Mouse (Mus musculus) neural tube, embryonic 14.5 days (tissue): ENCODE data around the gene Cpz. TPM values are rescaled to one million over a fixed set of nuclear protein-coding genes. Genes with fewer than 3 reads are reported as not detected.

Source experiments
- ATAC-seq: fragments of 200-750 bp; cut with Nextera tagmentation; 2 replicates; pipeline ENCODE4 v1.8.0; 2017; ENCODE audit warnings: low read depth, mild to moderate bottlenecking, moderate TSS enrichment, moderate library complexity
- H3K27ac ChIP-seq: fragments of 300-500 bp; sonication (generic); 2 replicates; pipeline ENCODE4 v1.5.1; 2014; ENCODE audit warnings: low read depth, mild to moderate bottlenecking, control low read depth, low read length, moderate library complexity, mixed read lengths
- H3K27me3 ChIP-seq: fragments of 300-500 bp; sonication (generic); 2 replicates; pipeline ENCODE4 v1.6.1; 2014; ENCODE audit warnings: low read length; ENCODE audit not compliant: control insufficient read depth, insufficient read depth
- H3K36me3 ChIP-seq: fragments of 300-500 bp; sonication (generic); 2 replicates; pipeline ENCODE4 v1.6.1; 2014; ENCODE audit warnings: low read length, mixed read lengths; ENCODE audit not compliant: control insufficient read depth, insufficient read depth
- H3K4me1 ChIP-seq: fragments of 300-500 bp; sonication (generic); 2 replicates; pipeline ENCODE4 v1.6.1; 2014; ENCODE audit warnings: low read length; ENCODE audit not compliant: control insufficient read depth, insufficient read depth
- H3K4me2 ChIP-seq: fragments of 300-500 bp; sonication (generic); 2 replicates; pipeline ENCODE4 v1.6.1; 2014; ENCODE audit warnings: mild to moderate bottlenecking, low read depth, low read length, control low read depth
- H3K4me3 ChIP-seq: fragments of 300-500 bp; sonication (generic); 2 replicates; pipeline ENCODE4 v1.5.1; 2014; ENCODE audit warnings: low read depth, low read length, control low read depth, mixed read lengths
- H3K9ac ChIP-seq: fragments of 300-500 bp; sonication (generic); replicated peaks from 2 replicates; pipeline ENCODE4 v1.6.1; 2014; ENCODE audit warnings: low read depth, mild to moderate bottlenecking, control low read depth, low read length, mixed read lengths
- H3K9me3 ChIP-seq: fragments of 300-500 bp; sonication (generic); 2 replicates; pipeline ENCODE4 v1.6.1; 2016; ENCODE audit warnings: low read length; ENCODE audit not compliant: control insufficient read depth
- WGBS: fragments of 180-500 bp; shearing (Covaris S2); extraction: QIAGEN DNeasy Blood & Tissue Kit; methylation state at CpG from one replicate; pipeline ENCODE4 v1.1.7; 2014; 5-methylcytosine and 5-hydroxymethylcytosine counted together
- polyA plus RNA-seq: library from polyadenylated mRNA; unstranded; fragments of >200 nt; fragmentation: Nextera tagmentation; extraction: Ambion mirVana; gene quantifications from 2 replicates; pipeline ENCODE4 v1.2.1, GENCODE M21; 2014

Gene Cpz
- polyA plus RNA-seq, 1 experiment from 2014 or later: not detected

DNA sequence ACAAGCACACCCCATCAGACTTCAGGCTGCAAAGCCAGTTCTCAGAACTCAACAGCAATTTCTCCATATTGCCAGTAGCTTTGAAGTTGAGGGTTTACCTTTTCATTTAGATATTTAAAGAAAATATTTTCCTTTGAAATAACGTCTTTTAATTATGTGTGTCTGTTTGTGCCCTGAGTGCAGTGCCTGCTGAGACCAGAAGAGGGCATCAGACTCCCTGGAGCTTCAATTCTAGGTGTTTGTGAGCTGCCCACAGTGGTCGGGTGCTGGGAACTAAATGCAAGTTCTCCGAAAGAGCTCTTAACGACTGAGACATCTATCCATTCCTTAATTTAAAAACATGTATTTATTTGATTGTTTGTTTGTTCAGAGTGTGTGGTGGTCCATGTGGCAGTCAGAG lies 65.7 kb downstream of the Cpz start:
- Histone ChIP-seq H3K27ac (no peak overlapping the region), H3K4me2 (no peak overlapping the region), H3K27me3 (no peaks in the 10 kb centered on the region), H3K9me3 (no peaks in the 10 kb centered on the region), H3K4me3 (no peak overlapping the region), H3K4me1 (peaks cover 3% of the 10 kb centered on the region), H3K36me3 (no peaks in the 10 kb centered on the region), H3K9ac (no peak overlapping the region)
- 79% methylated on average over 4 of the region's 4 CpGs for WGBS
- no peak for ATAC-seq

DNA sequence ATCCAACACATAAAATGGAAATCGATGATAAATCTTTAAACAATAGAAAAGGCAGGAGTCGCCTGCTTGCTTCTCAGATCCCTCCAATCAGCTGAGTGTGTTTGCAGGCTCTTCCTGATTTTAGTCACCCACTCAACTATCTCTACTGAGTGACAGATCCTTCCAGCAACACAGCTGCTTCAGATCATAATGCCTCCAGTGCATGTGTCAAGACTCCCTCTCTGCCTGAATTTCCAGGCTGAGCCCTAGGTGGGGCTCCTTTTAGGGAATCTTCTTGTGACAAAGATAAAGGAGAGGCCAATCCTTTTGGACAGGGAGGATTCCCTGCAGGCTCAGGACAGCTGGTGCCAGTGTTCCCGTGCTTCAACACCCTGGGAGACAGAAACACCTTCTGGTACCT lies 67.2 kb downstream of the Cpz start:
- no peak overlapping the region for H3K27ac ChIP-seq
- H3K9ac ChIP-seq: no peak overlapping the region
- no peak overlapping the region for H3K4me3 ChIP-seq
- peaks cover 13% of the 10 kb centered on the region for H3K4me1 ChIP-seq
- WGBS: 57% methylated on average over 3 of the region's 3 CpGs
- no peaks in the 10 kb centered on the region for H3K9me3 ChIP-seq
- H3K27me3 ChIP-seq: no peaks in the 10 kb centered on the region
- H3K36me3 ChIP-seq: no peaks in the 10 kb centered on the region
- no peak overlapping the region for H3K4me2 ChIP-seq
- no peak for ATAC-seq

- no peak for ATAC-seq
- Histone ChIP-seq H3K27ac (no peak overlapping the region), H3K9ac (no peak overlapping the region), H3K4me3 (no peak overlapping the region), H3K9me3 (no peaks in the 10 kb centered on the region), H3K4me1 (peaks cover 13% of the 10 kb centered on the region), H3K27me3 (no peaks in the 10 kb centered on the region), H3K4me2 (no peak overlapping the region), H3K36me3 (no peaks in the 10 kb centered on the region)
- WGBS: 82% methylated on average over 7 of the region's 7 CpGs
These were observed 68.1 kb downstream of the Cpz start for GRCm38 (mm10) chr5:35457364-35457763.

DNA sequence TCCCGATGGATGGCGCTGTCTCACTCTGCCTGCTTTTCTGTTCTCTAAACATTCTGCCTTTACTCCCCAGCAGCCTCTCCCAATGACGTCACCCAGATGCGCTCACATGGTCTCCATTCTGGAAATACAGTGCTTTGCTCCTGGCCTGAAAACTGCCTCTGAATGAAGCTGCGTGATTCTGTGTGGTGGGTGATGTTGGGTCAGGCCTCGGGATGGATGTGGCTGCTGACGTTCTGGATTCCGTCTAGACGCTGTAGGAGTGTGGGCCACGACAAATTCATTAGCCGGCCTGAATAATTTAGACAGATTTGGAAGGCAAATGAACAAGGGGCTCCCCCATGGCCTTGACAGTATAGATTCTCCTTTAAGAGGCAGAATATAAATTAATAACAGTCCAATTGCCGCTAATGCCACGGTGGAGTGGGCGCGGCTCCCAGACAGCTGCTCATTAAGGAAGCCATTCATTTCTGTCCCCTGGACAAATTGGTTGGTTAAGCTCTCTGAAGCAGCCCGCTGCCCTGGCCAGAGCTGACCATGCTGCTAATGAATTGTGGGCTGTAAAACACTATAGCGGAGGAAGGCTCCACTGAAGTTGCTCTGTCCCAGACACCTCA lies 71.2 kb downstream of the Cpz start:
- ATAC-seq: peak; percentile 55
- H3K4me2 ChIP-seq: peak overlapping the region; percentile 16; the same call in 1 of the 2 replicates
- no peaks in the 10 kb centered on the region for H3K9me3 ChIP-seq
- no peaks in the 10 kb centered on the region for H3K36me3 ChIP-seq
- H3K4me3 ChIP-seq: no peak overlapping the region
- H3K4me1 ChIP-seq: peaks cover 18% of the 10 kb centered on the region
- peak overlapping the region; percentile 34 for H3K27ac ChIP-seq
- WGBS: 12% methylated on average over 17 of the region's 17 CpGs
- 0 out of 2 replicates have a peak overlapping the region, but pooled peaks have one; percentile 1 for H3K9ac ChIP-seq
- H3K27me3 ChIP-seq: no peaks in the 10 kb centered on the region

Other genes starting within 250 kb of the Cpz start
- gene Adra2c, start 247.4 kb downstream of the Cpz start, polyA plus RNA-seq: 0.99 and 1.2 TPM in 2 replicates
- gene Hmx1, start 136.6 kb downstream of the Cpz start, polyA plus RNA-seq: 0.17 and 3.3 TPM in 2 replicates
- gene Trmt44, start 49.4 kb upstream of the Cpz start, polyA plus RNA-seq: 6.9 and 7.8 TPM in 2 replicates
- 16.1 and 18.5 TPM in 2 replicates for gene Acox3, start 57.3 kb upstream of the Cpz start, polyA plus RNA-seq
- 12.6 and 20.4 TPM in 2 replicates for gene Htra3, start 154.1 kb upstream of the Cpz start, polyA plus RNA-seq
- 1.3 and 3.9 TPM in 2 replicates for gene Sh3tc1, start 214.3 kb upstream of the Cpz start, polyA plus RNA-seq
- 18.3 and 26.1 TPM in 2 replicates for gene Ablim2, start 232.2 kb upstream of the Cpz start, polyA plus RNA-seq